Mouse (Mus musculus) embryonic fibroblast, embryonic 13.5 days (primary cell): ENCODE measurements at regions not wholly inside any gene's neighbourhood (a gene's known extent, or its start where the extent isn't known, plus 50 kb on each side); places are given as distances from the start of the nearest gene placed in this dataset.
"Not testable (repeated sequence)": the region's sequence is repeated elsewhere in the genome, so short reads cannot be mapped to it uniquely, and the experiment has no call there.

Experiments
- H3K27ac ChIP-seq: 2 replicates; pipeline ENCODE4 v1.5.1; 2012; ENCODE audit warnings: low read length, control low read depth, inconsistent platforms; ENCODE audit not compliant: insufficient read depth
- H3K4me1 ChIP-seq: 2 replicates; pipeline ENCODE4 v1.6.1; 2011; ENCODE audit warnings: low read length; ENCODE audit not compliant: control insufficient read depth, insufficient read depth
- H3K4me3 ChIP-seq: 2 replicates; pipeline ENCODE4 v1.5.1; 2011; ENCODE audit warnings: mild to moderate bottlenecking, control low read depth, low read length; ENCODE audit not compliant: insufficient read depth
- CTCF ChIP-seq: IDR thresholded peaks from 2 replicates; pipeline ENCODE4 v1.5.1; 2011; ENCODE audit warnings: mild to moderate bottlenecking, control low read depth, low read length, moderate library complexity, borderline replicate concordance; ENCODE audit not compliant: insufficient read depth
- POLR2A ChIP-seq: IDR thresholded peaks from 2 replicates; pipeline ENCODE4 v1.6.1; 2011; ENCODE audit warnings: low read depth, mild to moderate bottlenecking, control low read depth, low read length, moderate library complexity

DNA sequence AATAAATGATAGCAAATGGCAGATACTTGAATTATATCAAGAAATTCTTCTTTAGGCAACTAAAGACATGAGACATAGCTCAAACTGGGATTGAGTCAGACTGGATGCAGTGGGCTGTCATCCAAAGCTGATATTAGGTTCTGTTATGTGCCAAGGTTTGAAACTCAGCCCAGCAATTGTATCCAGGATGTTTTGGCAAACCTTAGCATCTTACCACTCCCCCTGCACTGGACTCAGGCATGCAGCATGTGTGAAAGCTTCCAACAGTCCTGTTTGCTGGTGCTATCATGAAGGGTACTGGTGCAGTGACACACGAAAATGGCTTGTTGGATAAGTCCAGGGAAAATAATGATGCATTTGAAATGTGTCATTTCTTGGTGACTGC lies 282.9 kb upstream of the Meis2 start:
- Histone ChIP-seq H3K4me3 (no peak overlapping the region), H3K4me1 (no peaks in the 10 kb centered on the region; the same call in 1 of the 2 replicates), H3K27ac (no peak overlapping the region)
- no peak for TF ChIP-seq POLR2A
- no peak for TF ChIP-seq CTCF

DNA sequence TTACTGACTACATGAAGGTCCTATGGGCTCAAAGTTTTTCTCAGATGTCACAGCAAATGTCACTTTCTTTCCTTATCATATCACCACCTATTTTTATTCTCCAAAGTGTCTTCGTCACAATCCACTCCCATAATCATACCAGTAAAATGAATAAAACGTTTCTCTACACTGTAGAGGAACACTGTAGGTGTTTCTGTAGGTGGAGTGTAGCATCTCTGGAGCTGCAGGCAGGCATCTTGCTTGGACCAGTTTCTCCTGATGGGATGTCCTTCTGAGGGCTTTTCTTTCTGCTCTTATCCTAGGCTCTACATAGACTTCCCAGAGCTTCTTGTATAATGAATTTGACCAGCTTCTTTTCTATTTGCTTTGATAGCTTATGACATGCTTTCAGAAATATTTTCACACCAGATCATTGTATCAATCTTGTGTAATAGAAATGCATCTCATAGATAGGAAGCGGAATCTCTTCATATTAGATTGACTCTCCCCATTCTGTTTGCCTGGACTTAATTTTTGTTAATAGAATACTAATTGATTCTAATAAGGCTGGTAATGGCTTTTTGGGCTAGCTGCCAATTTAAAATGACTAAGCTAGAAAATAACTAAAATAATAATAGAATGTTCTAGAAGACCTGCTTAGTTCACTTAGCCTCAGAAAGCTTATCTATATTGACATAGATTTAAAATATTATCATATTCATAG lies 282.3 kb upstream of the Meis2 start:
- Histone ChIP-seq H3K4me1 (no peaks in the 10 kb centered on the region; the same call in 1 of the 2 replicates), H3K4me3 (no peak overlapping the region)
- TF ChIP-seq CTCF (no peak), POLR2A (no peak)

DNA sequence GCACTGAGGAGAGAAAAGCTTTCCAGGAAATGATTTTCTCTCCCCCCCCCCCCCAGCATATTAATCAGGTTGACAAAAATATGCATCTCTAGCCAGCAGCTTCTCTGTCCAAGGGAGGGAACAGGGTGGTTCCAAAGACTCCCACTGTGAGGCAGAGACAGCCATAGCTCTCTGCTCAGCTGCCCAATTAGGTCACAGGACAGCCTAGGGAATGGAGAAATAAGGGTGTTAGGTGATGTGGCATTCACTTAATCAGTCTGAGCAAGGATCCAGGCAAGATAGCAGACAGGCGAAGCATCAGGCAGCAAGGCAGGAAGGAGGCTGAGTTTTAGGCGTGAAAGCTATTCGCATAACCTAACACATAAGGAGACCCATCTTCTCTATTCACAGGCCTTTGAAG lies 266.2 kb upstream of the Meis2 start:
- Histone ChIP-seq H3K27ac (no peak overlapping the region), H3K4me1 (no peaks in the 10 kb centered on the region), H3K4me3 (no peak overlapping the region)
- TF ChIP-seq POLR2A = no peak
- no peak for TF ChIP-seq CTCF

More for the DNA sequence above, 282.3 kb upstream of the Meis2 start:
- H3K27ac ChIP-seq = no peak overlapping the region

DNA sequence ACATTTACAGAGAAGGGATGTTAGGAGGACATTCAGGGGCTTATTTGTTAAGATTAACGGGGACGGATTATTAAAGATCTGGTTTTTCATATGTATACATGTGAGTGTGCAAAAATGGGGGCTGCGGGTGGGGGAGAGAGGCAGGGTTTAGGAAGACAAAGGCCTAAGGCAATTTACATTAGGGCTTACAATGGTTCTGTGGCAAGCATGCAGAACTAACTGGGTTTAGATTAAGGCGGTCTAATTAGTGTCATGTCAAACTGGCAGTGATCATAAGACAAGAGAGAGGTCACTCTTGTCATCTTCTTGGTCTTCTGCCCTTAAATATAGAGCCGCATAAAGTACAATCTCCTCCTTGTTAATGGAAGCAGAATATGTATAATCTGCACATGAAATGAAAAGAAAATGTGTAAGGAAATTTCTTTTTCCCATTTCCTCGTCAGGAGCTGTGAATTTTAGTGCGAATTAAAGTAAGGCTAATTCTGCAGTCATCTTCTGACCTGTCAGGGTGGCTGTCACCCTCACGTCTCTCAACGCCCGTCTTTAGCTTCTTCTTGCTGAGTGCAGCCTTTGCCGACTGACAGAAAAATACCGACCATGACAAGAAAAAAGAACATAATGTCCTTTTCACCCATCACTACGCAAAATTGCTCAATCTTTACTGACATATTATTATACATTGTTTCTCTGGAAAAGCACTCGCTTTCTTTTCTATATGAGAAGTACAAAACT lies 256.6 kb upstream of the Meis2 start:
- Histone ChIP-seq H3K4me1 (no peaks in the 10 kb centered on the region), H3K4me3 (no peak overlapping the region), H3K27ac (no peak overlapping the region)
- TF ChIP-seq POLR2A (no peak), CTCF (no peak)

DNA sequence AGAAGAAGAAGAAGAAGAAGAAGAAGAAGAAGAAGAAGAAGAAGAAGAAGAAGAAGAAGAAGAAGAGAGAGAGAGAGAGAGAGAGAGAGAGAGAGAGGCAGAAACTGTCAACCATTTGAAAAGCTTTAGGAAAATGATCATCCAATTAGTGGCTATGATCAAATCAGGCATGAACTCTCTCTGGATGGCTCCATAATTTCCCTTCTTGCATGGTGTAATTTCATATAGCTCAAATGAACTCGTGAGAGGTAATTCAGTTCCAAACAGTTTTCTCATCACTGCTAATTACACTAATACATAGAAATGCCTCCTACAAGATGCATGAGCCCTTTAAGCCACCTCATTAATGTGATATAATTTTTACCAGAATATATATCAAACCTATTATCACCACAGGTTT lies 233.9 kb upstream of the Meis2 start:
- TF ChIP-seq CTCF = no peak
- TF ChIP-seq POLR2A = no peak
- no peak overlapping the region for H3K27ac ChIP-seq
- no peak overlapping the region for H3K4me3 ChIP-seq
- H3K4me1 ChIP-seq = no peaks in the 10 kb centered on the region

DNA sequence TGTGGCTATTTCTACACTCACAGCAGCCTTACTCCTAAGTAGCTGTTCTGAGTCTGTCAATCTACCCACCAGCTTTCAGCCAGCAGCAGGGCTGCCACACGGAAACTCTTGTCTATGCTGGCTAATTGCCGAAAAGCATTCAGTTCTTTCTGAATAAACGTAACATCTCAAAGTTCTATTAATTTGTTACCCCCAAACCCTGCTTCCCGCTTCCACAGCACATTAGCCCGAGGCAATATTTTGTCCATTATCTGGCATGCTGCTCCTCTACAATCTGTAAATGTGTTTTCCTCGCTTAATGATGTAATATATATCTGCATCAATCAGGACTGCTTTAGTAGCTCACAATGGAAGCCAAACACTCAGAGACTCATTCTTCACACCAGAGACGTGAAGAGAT lies 224.2 kb upstream of the Meis2 start:
- TF ChIP-seq CTCF (no peak), POLR2A (no peak)
- Histone ChIP-seq H3K27ac (no peak overlapping the region), H3K4me3 (no peak overlapping the region), H3K4me1 (no peaks in the 10 kb centered on the region)

DNA sequence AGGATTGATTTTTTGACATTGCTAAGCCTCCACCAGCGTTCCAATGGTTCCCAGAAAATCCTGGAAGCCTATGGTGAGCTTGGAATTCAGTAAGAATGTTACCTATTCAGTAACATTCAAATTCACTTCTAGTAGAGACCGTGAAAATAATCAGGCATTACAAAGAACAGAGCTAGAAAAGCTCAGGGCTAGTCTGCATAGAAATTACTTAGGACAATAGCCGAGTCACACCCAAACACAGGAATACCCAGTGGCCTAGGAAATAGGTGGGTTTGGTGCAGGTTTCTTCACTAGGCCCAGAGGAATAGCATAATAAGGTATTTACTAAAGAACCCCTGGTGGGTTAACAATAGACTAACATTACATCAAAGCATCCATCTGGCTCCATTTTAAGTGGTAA lies 177.6 kb upstream of the Meis2 start:
- not testable (repeated sequence) for H3K4me3 ChIP-seq, H3K27ac ChIP-seq, H3K4me1 ChIP-seq

DNA sequence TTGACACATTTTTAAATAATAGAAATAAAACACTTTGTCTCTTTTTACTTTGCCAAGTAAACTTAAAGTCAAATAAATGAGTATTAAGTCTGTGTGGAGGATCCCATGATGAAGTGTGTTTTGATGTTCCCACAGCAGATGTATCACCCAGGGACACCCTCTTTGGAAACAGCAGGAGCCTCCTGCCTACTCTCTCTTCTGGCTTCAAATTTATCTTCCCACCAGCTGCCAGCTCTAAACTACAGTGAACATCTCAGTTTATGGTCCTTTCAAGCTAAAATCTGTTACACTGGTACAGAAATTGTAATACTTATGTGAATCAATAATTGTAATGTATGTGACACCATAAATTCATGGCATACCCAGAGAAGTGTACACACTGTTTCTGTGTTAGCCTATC lies 171.1 kb upstream of the Meis2 start:
- no peak overlapping the region for H3K4me3 ChIP-seq
- H3K4me1 ChIP-seq = no peaks in the 10 kb centered on the region
- TF ChIP-seq CTCF (no peak), POLR2A (no peak)
- H3K27ac ChIP-seq = no peak overlapping the region

DNA sequence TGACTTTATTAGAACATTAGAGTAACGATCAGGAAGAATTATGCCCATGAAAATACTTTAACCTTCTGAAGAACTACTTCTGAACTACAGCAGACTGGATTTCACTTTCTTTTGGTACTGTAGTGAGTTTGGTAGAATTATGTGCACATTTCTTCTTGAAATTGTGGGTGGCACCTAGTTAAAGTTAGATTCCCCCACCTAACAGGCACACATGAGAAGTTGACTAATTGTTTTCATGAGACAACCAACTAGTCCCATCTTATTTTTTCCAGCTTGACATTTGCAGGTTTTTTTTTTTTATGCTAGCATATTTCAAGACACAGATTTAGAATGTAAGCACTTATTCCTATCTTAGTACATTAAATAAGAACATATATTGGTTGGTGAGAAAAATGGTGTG lies 167.2 kb upstream of the Meis2 start:
- TF ChIP-seq CTCF (no peak), POLR2A (no peak)
- H3K4me3 ChIP-seq = no peak overlapping the region

DNA sequence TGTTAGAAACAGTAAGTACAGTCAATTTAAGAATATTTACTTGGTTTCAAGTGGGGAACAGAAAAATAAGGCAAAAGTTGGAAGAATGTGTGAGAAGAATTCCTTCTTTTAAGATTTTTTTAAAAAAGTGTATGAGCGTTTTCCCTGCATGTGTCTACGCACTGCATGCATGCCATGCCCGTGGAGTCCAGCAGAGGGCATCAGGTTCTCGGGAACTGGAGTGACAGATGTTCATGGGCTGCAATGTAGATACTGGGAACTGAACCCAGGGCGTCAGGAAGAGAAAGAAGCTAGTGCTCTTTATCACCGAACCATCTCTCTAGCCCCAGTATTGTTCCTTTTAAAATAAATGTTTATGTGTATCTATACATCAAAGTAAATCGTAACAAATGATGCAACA lies 150.8 kb upstream of the Meis2 start:
- H3K4me3 ChIP-seq = no peak overlapping the region
- H3K4me1 ChIP-seq = no peaks in the 10 kb centered on the region
- no peak overlapping the region for H3K27ac ChIP-seq
- TF ChIP-seq CTCF (peak; percentile 60; the same call in 1 of the 2 replicates), POLR2A (no peak)

More for the DNA sequence above, 167.2 kb upstream of the Meis2 start:
- no peak overlapping the region for H3K27ac ChIP-seq
- no peaks in the 10 kb centered on the region for H3K4me1 ChIP-seq
